Mouse (Mus musculus) B cell, adult 2 months (primary cell): ENCODE measurements around the gene Fbxw2.
"Not testable (repeated sequence)": the region's sequence is repeated elsewhere in the genome, so short reads cannot be mapped to it uniquely, and the experiment has no call there.

Source experiments
- DNase-seq, 2 experiments: peaks; one replicate each; pipeline ENCODE4 v3.0.0; 2022

The Fbxw2 gene

GRCm38 (mm10) chr2:34772252-34773235, 53.6 kb downstream of the Fbxw2 start:
- peak in 1 of 2 experiments; percentile 81 for DNase-seq

GRCm38 (mm10) chr2:34771368-34772226, 54.5 kb downstream of the Fbxw2 start, which contains the start of gene Hspa5:
Hspa5 (plus strand) TSS chr2:34771970.
- DNase-seq, result peak; percentile 97 to 98

- DNase-seq, result no peak
Measured at GRCm38 (mm10) chr2:34770951-34771350, 55.2 kb downstream of the Fbxw2 start.

GRCm38 (mm10) chr2:34770049-34770448, 56.1 kb downstream of the Fbxw2 start:
- DNase-seq, result no peak

- DNase-seq, result no peak
Measured at GRCm38 (mm10) chr2:34764801-34765200, 61.3 kb downstream of the Fbxw2 start.

GRCm38 (mm10) chr2:34762872-34763271, 63.2 kb downstream of the Fbxw2 start:
- no peak for DNase-seq

- DNase-seq, result no peak
Measured at GRCm38 (mm10) chr2:34762174-34762573, 63.9 kb downstream of the Fbxw2 start.

GRCm38 (mm10) chr2:34761272-34761671, 64.8 kb downstream of the Fbxw2 start:
- DNase-seq, result not testable (repeated sequence)

- no peak for DNase-seq
Measured at GRCm38 (mm10) chr2:34757341-34757740, 68.8 kb downstream of the Fbxw2 start.

GRCm38 (mm10) chr2:34754551-34755358, 71.4 kb downstream of the Fbxw2 start, which contains the start of gene Gapvd1:
Gapvd1 (minus strand) TSS chr2:34755232.
- peak; percentile 40 to 48 for DNase-seq
